Mouse (Mus musculus): ENCODE data around the gene Dbp. TPM values are rescaled to one million over a fixed set of nuclear protein-coding genes. Genes with fewer than 3 reads are reported as not detected.
A peak's percentile ranks its signal among the peaks of the same experiment; 100 is the strongest.

The Dbp gene
- polyA plus RNA-seq, 1 experiment from 2014 or later, result 4.7 TPM

- Histone ChIP-seq H3K4me3 (replicated peaks) (no peak overlapping the region), H3K9me3 (replicated peaks) (no peaks in the 10 kb centered on the region), H3K27ac (no peak overlapping the region), H3K9ac (no peak overlapping the region), H3K4me1 (peaks cover 41% of the 10 kb centered on the region), H3K36me3 (no peaks in the 10 kb centered on the region), H3K4me2 (no peak overlapping the region), H3K27me3 (0 out of 2 replicates have a peak, but pooled peaks cover under 1% of the 10 kb centered on the region)
- ATAC-seq (replicated peaks; ENCODE audit: low FRiP score), result no peak
- WGBS, result 85% methylated on average over 8 of the region's 8 CpGs
These were observed 23.7 kb upstream of the Dbp start for GRCm38 (mm10) chr7:45681046-45681736.

GRCm38 (mm10) chr7:45682144-45683126 lies 22.5 kb upstream of the Dbp start:
- peak overlapping the region; percentile 74 for H3K27ac ChIP-seq
- H3K36me3 ChIP-seq, result no peaks in the 10 kb centered on the region
- H3K4me2 ChIP-seq, result peak overlapping the region; percentile 51
- H3K4me3 ChIP-seq (replicated peaks), result no peak overlapping the region
- no peaks in the 10 kb centered on the region for H3K9me3 ChIP-seq (replicated peaks)
- 0 out of 2 replicates have a peak, but pooled peaks cover 3% of the 10 kb centered on the region for H3K27me3 ChIP-seq
- peaks cover 47% of the 10 kb centered on the region for H3K4me1 ChIP-seq
- ATAC-seq (replicated peaks; ENCODE audit: low FRiP score), result peak; percentile 53
- WGBS, result 28% methylated on average over 14 of the region's 14 CpGs
- H3K9ac ChIP-seq, result 0 out of 2 replicates have a peak overlapping the region, but pooled peaks have one; percentile 26

- H3K36me3 ChIP-seq, result no peaks in the 10 kb centered on the region
- H3K27me3 ChIP-seq, result 0 out of 2 replicates have a peak, but pooled peaks cover 3% of the 10 kb centered on the region
- no peak within 1 kb of the TSS for H3K27ac ChIP-seq
- no peak for ATAC-seq (replicated peaks; ENCODE audit: low FRiP score)
- H3K9ac ChIP-seq, result no peak within 1 kb of the TSS
- peaks cover 47% of the 10 kb centered on the region for H3K4me1 ChIP-seq
- whole genome bisulfite sequencing, result 70% methylated on average over 7 of the region's 7 CpGs
- no peak within 1 kb of the TSS for H3K4me2 ChIP-seq
- H3K9me3 ChIP-seq (replicated peaks), result no peaks in the 10 kb centered on the region
- no peak within 1 kb of the TSS for H3K4me3 ChIP-seq (replicated peaks)
These were observed 21.4 kb upstream of the Dbp start, which contains the start of gene Ntn5 for GRCm38 (mm10) chr7:45683396-45684050. Gene Ntn5 (plus strand): TSS chr7:45684022.

- Histone ChIP-seq H3K9me3 (replicated peaks) (no peaks in the 10 kb centered on the region), H3K36me3 (no peaks in the 10 kb centered on the region), H3K4me3 (replicated peaks) (no peak overlapping the region), H3K27me3 (0 out of 2 replicates have a peak, but pooled peaks cover 3% of the 10 kb centered on the region), H3K27ac (no peak overlapping the region), H3K4me2 (no peak overlapping the region), H3K9ac (no peak overlapping the region), H3K4me1 (peaks cover 53% of the 10 kb centered on the region)
- ATAC-seq (replicated peaks; ENCODE audit: low FRiP score), result no peak
- 47% methylated on average over 10 of the region's 10 CpGs for WGBS
These were observed 19.1 kb upstream of the Dbp start for GRCm38 (mm10) chr7:45685811-45686210.

GRCm38 (mm10) chr7:45686841-45687240 lies 18.0 kb upstream of the Dbp start:
- Histone ChIP-seq H3K9ac (no peak overlapping the region), H3K9me3 (replicated peaks) (no peaks in the 10 kb centered on the region), H3K4me1 (peaks cover 53% of the 10 kb centered on the region), H3K27ac (no peak overlapping the region), H3K36me3 (no peaks in the 10 kb centered on the region), H3K4me2 (no peak overlapping the region), H3K4me3 (replicated peaks) (no peak overlapping the region), H3K27me3 (0 out of 2 replicates have a peak, but pooled peaks cover 3% of the 10 kb centered on the region)
- no peak for ATAC-seq (replicated peaks; ENCODE audit: low FRiP score)
- 70% methylated on average over 3 of the region's 3 CpGs for WGBS

GRCm38 (mm10) chr7:45689099-45689498 lies 15.8 kb upstream of the Dbp start:
- no peaks in the 10 kb centered on the region for H3K36me3 ChIP-seq
- WGBS, result 37% methylated on average over 6 of the region's 6 CpGs
- no peak for ATAC-seq (replicated peaks; ENCODE audit: low FRiP score)

GRCm38 (mm10) chr7:45689800-45690199 lies 15.1 kb upstream of the Dbp start:
- H3K9me3 ChIP-seq (replicated peaks), result no peaks in the 10 kb centered on the region
- ATAC-seq (replicated peaks; ENCODE audit: low FRiP score), result no peak
- H3K27me3 ChIP-seq, result 0 out of 2 replicates have a peak, but pooled peaks cover 3% of the 10 kb centered on the region
- 32% methylated on average over 11 of the region's 11 CpGs for WGBS
- no peak overlapping the region for H3K27ac ChIP-seq
- no peaks in the 10 kb centered on the region for H3K36me3 ChIP-seq
- no peak overlapping the region for H3K4me2 ChIP-seq
- peaks cover 35% of the 10 kb centered on the region for H3K4me1 ChIP-seq
- no peak overlapping the region for H3K4me3 ChIP-seq (replicated peaks)
- H3K9ac ChIP-seq, result no peak overlapping the region

More at GRCm38 (mm10) chr7:45689099-45689498, 15.8 kb upstream of the Dbp start:
- peaks cover 36% of the 10 kb centered on the region for H3K4me1 ChIP-seq
- no peak overlapping the region for H3K4me3 ChIP-seq (replicated peaks)
- H3K9ac ChIP-seq, result 0 out of 2 replicates have a peak overlapping the region, but pooled peaks have one; percentile 0
- H3K27ac ChIP-seq, result peak overlapping the region; percentile 25; the same call in 1 of the 2 replicates
- H3K9me3 ChIP-seq (replicated peaks), result no peaks in the 10 kb centered on the region
- H3K27me3 ChIP-seq, result 0 out of 2 replicates have a peak, but pooled peaks cover 3% of the 10 kb centered on the region
- no peak overlapping the region for H3K4me2 ChIP-seq

- Histone ChIP-seq H3K36me3 (no peaks in the 10 kb centered on the region), H3K9ac (no peak overlapping the region), H3K27me3 (no peaks in the 10 kb centered on the region), H3K4me3 (replicated peaks) (no peak overlapping the region), H3K4me2 (no peak overlapping the region), H3K9me3 (replicated peaks) (no peaks in the 10 kb centered on the region), H3K4me1 (peaks cover 20% of the 10 kb centered on the region), H3K27ac (no peak overlapping the region)
- WGBS, result 75% methylated on average over 2 of the region's 2 CpGs
- ATAC-seq (replicated peaks; ENCODE audit: low FRiP score), result no peak
These were observed 12.5 kb upstream of the Dbp start for GRCm38 (mm10) chr7:45692364-45692763.

GRCm38 (mm10) chr7:45693921-45694591 lies 10.8 kb upstream of the Dbp start, which contains the start of gene Sec1:
Gene Sec1 (minus strand): TSS chr7:45694402.
- Histone ChIP-seq H3K4me3 (replicated peaks) (no peak within 1 kb of the TSS), H3K36me3 (no peaks in the 10 kb centered on the region), H3K4me2 (no peak within 1 kb of the TSS), H3K27me3 (peaks cover 13% of the 10 kb centered on the region), H3K4me1 (peaks cover 14% of the 10 kb centered on the region), H3K27ac (no peak within 1 kb of the TSS), H3K9me3 (replicated peaks) (no peaks in the 10 kb centered on the region), H3K9ac (no peak within 1 kb of the TSS)
- 93% methylated on average over 50 of the region's 50 CpGs for WGBS
- ATAC-seq (replicated peaks; ENCODE audit: low FRiP score), result no peak; the same call in 1 of the 2 replicates

- no peak overlapping the region for H3K4me2 ChIP-seq
- no peak overlapping the region for H3K27ac ChIP-seq
- WGBS, result 14% methylated on average over 6 of the region's 6 CpGs
- H3K4me3 ChIP-seq (replicated peaks), result no peak overlapping the region
- H3K9me3 ChIP-seq (replicated peaks), result no peaks in the 10 kb centered on the region
- H3K9ac ChIP-seq, result no peak overlapping the region
- no peaks in the 10 kb centered on the region for H3K36me3 ChIP-seq
- no peak for ATAC-seq (replicated peaks; ENCODE audit: low FRiP score)
- H3K27me3 ChIP-seq, result peaks cover 23% of the 10 kb centered on the region
- peaks cover 13% of the 10 kb centered on the region for H3K4me1 ChIP-seq
These were observed 9.8 kb upstream of the Dbp start for GRCm38 (mm10) chr7:45695098-45695497.

GRCm38 (mm10) chr7:45697894-45698293 lies 7.0 kb upstream of the Dbp start:
- H3K9ac ChIP-seq, result no peak overlapping the region
- H3K9me3 ChIP-seq (replicated peaks), result no peaks in the 10 kb centered on the region
- no peak overlapping the region for H3K4me3 ChIP-seq (replicated peaks)
- no peak overlapping the region for H3K27ac ChIP-seq
- ATAC-seq (replicated peaks; ENCODE audit: low FRiP score), result no peak
- no peaks in the 10 kb centered on the region for H3K36me3 ChIP-seq
- H3K27me3 ChIP-seq, result peaks cover 29% of the 10 kb centered on the region
- H3K4me1 ChIP-seq, result peaks cover 25% of the 10 kb centered on the region
- WGBS, result 84% methylated on average over 5 of the region's 7 CpGs
- no peak overlapping the region for H3K4me2 ChIP-seq
